Mouse (Mus musculus) olfactory bulb, adult 2 months (tissue): ENCODE measurements around the gene Hspb1.

Experiments used
- CTCF ChIP-seq: fragments of 200-500 bp; IDR thresholded peaks from 2 replicates; pipeline ENCODE4 v1.5.1; 2012; ENCODE audit warnings: low read depth, mild to moderate bottlenecking, low read length, moderate library complexity; ENCODE audit not compliant: insufficient read depth
- POLR2A ChIP-seq: fragments of 200-500 bp; IDR thresholded peaks from 2 replicates; pipeline ENCODE4 v1.6.1; 2012; ENCODE audit warnings: mild to moderate bottlenecking, low read depth, low read length, moderate library complexity; ENCODE audit not compliant: insufficient read depth

DNA sequence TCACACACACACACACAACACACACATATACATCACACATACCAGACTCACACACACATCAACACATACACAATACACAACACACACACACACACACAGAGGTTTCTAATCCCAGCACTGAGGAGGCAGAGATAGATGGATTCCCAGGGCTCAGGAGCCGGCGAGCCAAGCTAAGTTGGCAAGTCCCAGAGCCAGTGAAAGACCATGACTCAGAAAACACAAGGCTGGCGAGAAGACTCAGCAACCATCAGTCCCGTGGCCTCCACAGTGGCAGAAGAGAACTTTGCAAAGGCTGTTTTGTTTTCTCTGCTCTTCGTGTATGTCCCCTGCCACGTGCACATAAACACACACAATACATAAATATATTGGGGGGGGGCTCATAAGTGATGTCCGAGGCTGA, 34.0 kb upstream of the Hspb1 start:
- no peak for TF ChIP-seq CTCF
- no peak for TF ChIP-seq POLR2A
